Mouse (Mus musculus) brain, embryonic 18.5 days (tissue): Measurements from ENCODE around the gene Gdpgp1.

Experiments
- DNase-seq: peaks from one replicate; pipeline ENCODE4 v3.0.0-alpha.2; 2012; ENCODE audit warnings: low read depth, low spot score

Gdpgp1 gene

DNA sequence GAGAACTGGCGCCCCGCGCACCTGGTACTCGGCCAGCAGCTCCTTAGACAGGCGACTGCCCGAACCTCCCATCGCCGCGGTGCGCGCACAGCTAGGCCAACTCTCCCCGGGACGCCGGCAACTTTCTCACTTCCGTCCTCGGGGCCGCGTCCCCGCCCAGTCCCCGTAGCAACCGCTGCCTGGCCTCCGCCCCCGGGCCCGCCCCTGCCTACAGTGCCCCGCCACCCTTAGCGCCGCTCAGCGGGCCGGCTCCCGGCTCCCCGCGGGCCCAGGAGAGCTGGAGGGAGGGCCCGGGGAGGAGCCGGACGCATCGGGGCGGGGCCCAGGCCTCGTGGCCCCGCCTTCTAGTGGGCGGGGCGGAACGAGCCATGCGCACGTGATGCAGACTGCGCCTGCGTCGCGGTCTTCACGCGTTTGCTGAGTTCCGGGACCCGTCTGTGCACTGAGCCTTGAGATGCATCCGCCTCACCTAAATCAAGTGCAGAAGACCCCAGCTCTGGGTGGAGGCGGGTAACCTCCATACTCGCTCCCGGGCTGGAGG lies at the start of gene Gdpgp1, which contains the start of gene Cib1:
Gdpgp1 (plus strand) TSS at position 377 of the 541 bp plus-strand sequence.
Cib1 (minus strand) TSS at position 325 of the 541 bp plus-strand sequence.
- peak; percentile 83 for DNase-seq

DNA sequence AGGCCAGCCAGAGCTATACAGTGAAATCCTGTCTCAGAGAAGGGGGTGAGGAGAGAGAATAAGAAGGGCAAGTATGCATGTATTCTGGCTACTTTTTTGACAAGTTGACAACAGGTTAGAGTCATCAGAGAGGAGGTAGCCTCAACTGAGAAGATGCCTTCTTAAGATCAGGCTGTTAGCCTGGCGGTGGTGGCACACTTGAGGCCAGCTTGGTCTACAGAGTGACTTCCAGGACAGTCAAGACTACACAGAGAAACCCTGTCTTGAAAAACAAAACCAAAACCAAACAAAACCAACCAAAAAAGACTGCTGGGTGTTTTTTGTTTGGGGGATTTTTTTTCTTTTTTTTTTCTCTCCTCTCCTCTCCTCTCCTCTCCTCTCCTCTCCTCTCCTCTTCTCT lies 49.2 kb upstream of the Gdpgp1 start:
- no peak for DNase-seq

DNA sequence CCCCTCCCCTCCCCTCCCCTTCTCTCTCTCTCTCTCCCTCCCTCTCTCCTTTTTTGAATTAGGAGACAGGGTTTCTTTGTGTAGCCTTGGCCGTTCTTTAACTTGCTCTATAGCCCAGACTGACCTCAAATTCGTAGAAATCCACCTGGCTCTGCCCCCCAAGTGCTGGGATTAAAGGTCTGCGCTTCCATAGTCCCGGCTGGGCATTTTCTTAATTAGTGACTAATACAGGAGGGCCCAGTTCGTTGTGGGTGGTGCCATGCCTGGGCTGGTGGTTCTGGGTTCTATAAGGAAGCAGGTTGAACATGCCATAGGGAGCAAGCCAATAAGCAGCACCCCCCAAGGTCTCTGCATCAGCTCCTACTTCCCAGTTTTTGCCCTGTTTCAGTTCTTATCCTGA lies 48.7 kb upstream of the Gdpgp1 start:
- no peak for DNase-seq

DNA sequence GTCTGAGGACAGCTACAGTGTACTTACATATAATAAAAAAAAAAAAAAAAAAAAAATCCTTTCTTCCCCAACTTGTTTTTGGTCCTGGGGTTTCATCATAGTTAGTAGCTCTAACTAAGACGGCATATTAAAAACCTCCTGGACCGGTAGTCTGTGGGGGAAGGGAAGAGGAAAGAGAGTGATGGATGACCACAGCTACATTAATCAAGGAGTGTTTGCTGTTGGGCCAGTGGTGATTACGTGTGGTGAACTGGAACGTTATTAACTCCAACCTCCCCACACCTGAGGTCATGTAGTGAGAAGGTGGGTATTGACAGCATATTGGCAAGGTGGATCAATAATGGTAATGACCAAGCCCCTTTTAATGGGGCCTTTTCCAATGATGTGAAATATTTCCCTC lies 48.1 kb upstream of the Gdpgp1 start:
- no peak for DNase-seq

DNA sequence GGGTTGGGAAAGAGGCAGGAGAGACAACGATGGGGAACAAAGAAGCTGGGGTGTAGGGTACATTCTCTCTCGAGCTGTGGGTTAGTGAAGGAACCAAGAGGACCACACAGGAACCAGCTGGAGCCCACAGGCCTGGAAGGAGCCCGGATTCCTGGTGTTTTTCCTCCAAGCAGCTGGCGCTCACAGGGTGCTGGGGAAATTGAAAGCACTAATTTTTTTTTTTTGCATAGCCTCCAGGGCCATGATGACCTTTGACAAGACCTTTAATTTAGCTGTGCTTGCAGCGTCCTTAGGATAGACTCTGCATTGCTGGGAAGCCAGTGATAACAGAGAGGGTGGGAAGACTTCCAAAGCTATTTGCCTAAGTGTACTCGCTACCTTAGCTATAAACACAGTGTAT lies 47.7 kb upstream of the Gdpgp1 start:
- no peak for DNase-seq

DNA sequence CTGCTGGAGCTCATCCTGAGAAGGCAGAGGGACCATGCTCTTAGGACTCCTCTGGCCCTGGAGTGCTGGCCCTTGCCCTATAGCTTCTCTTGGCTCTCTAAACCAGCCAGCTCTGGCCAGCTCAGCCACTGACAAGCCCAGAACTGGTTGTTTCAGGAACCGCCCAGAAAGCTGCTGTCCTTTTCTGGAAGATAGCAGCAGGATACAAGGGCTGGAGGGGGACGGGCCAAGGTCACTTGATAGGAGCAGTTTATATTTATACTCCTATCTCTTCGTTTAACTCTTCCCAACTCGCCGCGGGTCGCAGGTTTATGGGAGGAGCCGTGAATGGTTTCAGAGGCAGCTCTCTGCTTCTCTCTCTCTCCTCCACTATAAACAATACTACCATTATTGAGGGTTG lies 46.6 kb upstream of the Gdpgp1 start:
- DNase-seq, result no peak

DNA sequence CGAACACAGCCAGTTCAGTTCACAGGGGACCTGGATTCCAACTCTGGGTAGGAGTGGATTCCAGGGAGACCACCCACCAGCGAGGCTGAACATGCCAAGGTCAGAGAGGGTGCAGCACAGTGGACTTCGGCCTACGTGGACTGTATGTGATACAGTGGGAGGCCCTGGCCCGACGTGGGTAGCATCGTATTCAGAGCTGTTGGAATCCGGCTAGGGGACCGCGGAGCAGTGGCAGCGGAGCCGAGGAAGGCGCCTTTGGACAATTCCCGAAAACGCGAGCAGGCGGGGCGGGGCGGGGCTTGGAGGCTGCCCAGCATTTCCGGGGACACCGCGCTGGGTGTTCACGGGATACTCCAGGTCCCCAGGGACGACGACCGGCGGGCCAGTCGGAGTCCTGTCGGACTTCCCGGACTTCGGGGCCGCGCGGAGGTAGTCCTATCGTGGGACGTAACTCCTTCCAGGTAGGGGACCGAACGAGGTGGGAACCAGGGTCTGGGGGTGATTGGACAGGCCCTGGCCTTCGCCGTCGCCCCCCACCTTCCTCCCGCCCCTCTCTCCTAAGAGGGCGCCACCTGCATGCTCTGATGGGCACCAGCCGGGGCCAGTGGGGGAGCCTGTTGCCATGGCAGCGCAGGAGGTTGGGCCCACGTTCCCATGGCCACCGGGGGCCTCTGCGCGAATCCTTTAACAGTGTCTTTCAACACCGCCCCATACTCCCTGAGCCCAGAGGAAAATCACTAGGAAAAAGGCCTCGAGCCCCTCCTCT lies 46.0 kb upstream of the Gdpgp1 start, which contains the start of gene Sema4b:
Sema4b (plus strand) TSS at position 311 of the 766 bp plus-strand sequence.
- peak; percentile 83 for DNase-seq

DNA sequence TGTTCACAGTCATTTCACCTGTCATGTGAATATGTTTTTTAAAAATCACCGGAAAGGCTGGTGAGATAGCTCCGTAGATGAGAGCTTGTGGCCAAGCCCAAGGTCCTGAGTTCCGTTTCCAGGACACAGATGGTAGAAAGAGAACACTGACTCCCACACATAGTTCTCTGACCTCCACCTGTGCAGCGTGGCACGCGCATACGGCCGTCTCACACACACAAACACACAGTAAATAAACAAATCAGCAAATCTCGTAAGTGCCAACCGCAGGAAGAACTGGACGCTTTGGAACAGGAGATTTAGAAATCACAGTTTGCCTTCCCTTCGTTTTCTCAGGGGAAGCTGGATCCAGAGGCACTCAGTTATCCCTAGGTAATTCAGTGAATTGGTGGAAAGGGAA lies 45.2 kb upstream of the Gdpgp1 start:
- DNase-seq, result no peak

DNA sequence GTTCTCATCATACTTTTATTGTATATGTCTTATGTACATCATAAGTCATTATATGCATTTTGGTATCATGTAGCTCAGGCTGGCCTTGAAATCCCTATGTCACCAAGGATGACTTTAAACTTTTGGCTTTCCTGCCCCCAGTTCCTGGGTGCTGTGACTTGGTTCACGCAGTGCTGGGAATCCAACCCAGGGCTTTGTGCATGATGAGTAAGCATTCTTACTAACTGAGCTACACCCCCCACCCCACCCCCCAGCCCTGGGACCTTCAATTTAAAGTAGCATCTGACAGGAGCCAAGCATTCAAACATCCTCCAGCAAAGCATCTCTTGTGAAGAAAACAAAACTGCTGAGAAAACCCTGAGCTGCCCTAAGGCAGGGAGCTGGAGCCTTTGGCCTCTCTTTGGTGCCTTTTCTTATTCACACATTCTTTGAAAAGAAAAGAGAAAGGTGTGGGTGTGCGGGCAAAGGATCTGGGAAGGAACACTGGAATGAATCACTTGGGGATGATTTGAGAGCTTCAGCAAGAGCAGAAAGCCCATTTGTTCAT lies 44.0 kb upstream of the Gdpgp1 start:
- DNase-seq, result no peak

DNA sequence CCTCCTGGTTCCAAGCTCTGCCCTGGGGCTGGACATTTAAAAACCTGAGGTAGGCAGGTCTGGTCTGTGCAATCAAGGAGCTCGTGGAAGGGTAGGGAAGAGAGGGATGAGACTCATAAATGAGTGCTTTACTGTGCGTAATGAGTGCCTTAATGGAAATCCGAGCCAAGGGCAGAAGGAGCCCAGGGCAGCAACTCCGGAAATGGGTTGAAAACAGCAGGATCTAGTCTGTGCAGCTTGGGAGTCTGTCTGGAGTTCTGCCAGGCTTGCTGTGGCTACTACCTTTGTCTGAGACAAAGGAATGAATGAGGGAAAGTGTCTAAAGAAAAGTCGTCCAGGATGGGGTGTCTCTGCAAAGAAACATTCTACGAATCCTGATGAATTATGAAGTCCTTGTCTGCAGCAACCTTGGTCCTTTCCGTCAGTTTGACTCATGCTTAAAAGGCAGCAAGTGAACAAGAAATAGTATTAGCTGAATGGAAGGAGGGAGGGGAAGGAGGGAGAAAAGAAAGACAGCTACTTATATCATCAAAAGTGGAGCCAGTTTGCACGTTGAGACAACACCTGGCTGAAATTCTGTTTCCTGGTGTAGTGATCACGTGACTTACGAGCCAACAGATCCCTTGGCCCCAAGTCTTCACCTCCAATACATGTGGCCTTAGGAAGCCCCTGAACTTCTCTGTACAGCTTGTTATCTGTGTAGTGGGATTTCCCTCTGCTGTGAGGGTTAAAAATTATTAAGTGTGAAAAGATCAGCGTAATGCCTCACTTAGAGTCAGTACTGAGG lies 43.3 kb upstream of the Gdpgp1 start:
- no peak for DNase-seq

DNA sequence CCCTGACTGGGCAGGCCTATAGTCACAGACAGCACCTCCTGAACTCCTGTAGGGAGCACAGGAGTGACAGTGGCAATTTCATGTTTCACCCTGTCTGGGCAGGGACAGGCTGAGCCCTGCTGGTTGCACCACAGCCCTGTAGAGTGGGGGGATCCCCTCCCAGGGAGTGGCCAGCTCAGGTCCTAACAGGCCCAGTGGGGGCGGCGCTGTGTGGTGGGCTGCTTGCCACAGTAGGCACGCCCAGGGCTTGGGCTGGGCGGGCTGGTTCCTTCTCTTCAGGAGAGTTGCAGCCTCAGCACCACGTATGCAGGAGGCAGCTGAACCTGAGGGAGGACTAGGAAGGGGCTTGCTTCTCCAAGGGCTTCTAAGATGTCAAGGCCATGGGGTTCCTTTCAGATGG lies 41.2 kb upstream of the Gdpgp1 start:
- no peak for DNase-seq

DNA sequence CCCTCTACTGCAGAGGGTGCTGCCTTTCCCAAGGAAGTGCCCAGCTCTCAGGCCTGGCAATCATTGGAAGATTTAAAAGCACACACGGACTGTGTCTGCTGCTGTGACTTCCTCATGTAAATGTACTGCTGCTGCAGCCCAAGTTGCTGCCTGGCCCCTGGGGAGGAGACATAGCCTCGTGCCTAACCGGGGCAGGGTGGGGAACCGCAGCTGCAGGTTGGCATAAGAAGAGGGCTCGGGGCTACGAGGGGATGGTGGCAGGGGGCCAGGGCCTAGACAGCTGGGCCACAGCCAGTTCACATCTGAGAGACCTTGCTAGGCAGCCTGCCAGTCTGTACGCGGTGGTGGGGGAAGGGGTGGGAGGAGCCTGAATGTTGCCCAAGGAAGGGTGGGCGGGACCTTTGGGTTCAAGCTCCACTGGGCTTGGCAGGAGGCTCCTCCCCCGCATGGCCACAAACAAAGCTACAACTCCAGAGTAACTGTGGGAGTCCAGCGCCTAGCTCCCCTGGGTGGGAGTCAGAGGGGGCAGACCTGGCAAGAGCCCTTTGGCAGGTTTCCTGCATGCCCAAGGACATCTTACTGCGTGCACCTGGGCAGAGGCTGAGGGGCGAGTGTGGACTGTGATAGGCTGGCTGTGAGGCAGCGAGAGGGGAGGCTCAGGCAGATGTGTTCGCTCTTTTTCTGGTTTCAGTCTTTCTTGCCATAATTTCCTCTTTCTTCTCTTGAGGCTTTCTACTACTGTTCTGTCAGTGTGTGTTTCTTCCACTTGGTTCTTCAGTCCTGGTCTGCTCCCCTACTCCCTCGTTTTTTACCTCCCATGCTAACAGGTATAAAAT lies 40.2 kb upstream of the Gdpgp1 start:
- DNase-seq, result peak; percentile 60

DNA sequence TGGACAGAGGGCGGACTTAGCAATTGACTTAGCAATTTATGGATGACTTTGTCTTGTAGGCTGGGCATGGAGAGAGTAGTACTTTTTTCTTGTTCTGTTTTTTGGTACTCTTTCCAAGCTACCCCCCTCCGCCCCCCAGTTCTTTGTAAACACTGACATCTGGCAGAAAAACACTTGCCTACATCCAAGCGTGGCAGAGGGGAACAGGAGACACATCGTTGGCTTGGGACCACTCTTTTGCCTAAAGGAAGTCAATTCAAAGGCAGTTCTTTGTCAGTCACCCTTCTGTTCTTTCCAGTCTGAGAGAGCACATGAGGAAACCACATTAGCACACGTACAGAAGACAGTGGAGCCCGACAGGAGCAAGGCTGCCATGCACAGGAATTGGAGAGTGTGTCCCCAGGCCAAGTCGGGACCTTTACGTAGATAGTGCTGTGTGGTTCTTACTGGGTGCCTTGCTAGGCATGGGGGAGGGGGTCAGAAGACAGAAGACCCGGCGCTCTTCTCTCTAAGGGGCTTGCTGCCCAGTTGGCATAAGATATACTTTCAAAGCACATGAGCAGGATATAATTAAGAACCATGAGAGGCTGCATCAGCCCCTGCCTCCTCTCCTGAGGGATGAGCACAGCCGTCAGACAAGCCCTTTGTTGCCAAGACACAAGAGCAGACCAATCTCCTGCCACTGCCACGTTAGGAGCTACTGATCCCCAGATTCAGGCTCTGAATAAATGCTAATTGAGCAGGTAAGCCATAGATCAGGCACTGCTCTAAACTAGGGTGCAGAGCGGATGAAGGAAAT lies 38.5 kb upstream of the Gdpgp1 start:
- DNase-seq, result no peak

DNA sequence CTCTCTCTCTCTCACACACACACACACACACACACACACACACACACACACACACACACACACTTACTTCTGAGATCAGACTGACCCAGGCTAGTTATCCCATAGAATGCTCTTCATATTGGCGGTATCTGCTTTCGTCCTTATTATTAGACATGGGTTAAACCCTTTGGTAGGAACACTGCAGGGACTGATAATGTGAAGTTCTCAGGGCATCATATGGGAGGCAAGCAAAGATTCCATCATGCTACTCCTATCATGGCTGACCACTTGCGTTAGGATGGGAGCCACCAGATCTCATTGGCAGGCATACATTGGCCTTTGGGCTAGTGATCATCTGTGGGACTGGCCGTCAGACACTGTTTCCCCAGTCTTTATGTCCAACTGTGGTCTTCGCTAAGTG lies 37.5 kb upstream of the Gdpgp1 start:
- no peak for DNase-seq

DNA sequence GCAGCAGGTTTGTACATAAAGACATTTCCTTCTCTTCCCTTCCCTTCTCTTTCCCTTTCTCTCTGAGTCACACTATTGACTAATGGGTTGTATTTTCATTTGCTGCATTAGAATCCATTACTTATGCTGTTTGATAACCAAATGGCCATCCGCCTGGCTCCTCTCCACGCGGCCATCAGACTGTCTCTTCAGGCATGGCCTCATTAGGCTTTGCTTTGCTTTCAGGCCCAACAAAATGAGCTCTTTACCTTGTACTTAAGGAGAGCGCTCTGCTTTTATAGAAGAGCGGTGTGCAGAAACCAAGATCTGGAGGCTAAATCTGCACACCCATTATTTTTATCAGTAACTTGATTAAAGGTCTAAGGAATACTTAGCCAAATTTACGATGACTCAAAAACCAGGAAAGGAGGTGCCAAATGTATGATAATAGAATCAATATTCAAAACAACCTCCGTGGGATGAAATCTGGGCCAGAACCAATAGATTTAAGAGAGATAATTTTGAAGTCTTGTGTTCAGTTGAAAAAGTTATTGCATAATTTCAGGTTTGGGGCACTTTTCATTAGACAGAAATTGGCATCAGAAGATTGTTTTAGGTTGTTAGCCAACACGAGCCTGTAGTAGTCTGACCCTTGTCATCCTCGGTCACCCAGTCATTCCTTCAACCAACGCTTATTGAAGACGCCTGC lies 36.9 kb upstream of the Gdpgp1 start:
- no peak for DNase-seq

DNA sequence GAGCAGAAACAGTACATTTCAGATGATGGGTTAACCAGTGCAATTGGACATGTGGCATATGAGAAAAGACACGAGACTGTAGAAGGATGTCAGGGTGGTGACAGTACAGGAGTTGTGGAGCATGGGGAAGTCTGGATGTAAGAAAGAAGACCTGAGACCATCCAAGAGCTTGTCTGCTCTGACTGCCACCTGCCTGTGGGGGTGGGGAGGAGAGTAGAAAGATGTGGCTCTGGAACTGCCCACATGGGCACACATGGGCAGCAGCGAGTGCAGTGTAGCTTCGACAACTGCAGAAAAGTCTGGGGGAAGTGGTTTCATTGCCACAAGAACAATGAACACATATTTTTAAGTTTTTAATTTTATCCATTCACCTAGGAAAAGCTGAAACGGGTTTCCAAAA lies 35.3 kb upstream of the Gdpgp1 start:
- no peak for DNase-seq

DNA sequence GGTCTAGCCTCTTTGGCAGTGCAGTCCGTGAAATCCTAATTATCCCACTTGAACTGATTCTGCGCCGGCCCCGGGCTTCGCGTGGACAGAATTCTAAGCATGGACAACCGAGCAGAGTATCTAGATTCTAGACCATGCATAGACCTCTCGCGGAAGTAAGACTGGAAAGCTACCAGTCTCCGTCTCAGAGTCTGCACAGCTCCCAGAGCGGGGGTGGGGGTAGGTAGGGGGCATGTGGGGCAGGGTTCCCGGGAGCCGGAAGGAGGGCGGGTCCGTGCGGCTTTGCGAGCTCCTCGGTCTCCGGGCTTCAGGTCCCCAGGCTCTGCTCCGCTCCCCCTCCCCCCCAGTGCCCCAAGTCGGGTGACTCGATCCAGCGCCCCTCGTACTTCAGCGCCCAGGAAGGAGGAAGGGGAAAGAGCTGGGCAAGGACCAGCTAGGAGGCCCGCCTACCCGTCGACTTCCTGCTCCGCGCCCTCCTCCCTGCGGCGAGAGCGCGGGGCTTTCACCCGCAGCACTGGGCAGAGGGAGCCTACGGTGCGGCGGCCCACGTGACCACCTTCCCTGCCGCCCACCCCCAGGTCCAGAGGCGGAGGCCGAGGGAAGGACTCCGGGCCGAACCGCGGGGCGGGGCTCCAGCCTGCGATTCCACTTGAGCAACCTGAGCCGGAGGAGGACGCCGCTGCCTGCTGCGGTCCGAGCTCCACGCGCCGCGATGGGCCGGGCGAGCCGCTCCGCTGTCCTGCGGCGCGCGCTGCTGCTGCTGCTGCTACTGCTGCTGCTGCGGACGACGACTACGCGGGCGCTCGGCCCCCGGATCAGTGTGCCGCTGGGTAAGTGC lies 34.5 kb upstream of the Gdpgp1 start:
- peak; percentile 60 for DNase-seq

DNA sequence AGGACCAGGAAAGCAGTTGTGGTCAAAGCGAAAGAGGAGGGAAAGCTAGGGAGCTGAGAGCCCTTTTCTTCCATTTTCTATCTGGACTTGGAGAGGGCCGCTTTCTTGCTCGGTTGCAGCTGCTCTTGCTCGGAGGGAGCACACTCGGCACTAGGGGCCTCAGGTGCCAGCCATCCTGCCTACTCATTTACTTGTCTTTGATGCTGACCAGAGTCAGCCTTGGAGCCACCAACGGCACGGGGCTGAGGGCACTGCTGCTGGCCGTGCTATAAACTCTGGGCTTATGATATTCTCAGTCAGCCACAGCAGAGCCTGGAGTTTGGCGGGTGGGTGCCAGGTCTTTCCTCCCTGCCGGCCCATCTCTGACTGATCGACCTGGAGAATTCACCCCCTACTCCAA lies 33.8 kb upstream of the Gdpgp1 start:
- DNase-seq, result no peak

DNA sequence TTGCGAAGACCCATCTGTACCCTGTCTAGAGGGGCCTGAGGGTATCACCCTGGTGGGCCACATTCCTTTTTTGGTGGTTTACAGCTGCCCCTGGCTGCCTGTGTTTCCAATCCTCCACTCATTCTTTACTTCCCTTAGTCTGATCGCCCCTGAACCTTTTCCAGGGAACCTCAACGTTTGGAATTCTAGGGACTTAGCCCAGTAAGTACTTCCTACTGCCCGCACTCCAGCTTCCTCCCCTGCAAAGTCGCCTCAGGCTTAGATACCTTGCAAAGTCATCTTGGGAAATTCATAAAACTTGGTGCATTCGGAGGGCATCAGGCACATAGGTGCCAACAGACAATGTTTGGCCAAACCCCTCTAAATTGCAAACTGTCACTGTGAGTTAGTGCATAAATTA lies 33.4 kb upstream of the Gdpgp1 start:
- DNase-seq, result no peak
